Mouse (Mus musculus) mouse embryonic stem cell (cell line): ENCODE data around the gene Noto.

ENCODE experiments used
- in situ Hi-C, 2 experiments: fragments of 300-500 bp; cut with MboI; formaldehyde crosslinking; loops; 1 replicate in 1 of 2; 3 replicates in 1 of 2; pipeline ENCODE4 v1.14.3; 2019 to 2020; ENCODE audit warnings: low sequenced_read_pairs in 2 of 2, low pct_unique_long_range_greater_than_20kb in 1 of 2, mixed read lengths in 1 of 2; ENCODE audit not compliant: unreplicated experiment in 1 of 2

The Noto gene

GRCm38 (mm10) chr6:85423836-85424379 lies at the start of gene Noto:
Noto (plus strand) TSS chr6:85423886.
- in situ Hi-C loops = no loop called here

DNA sequence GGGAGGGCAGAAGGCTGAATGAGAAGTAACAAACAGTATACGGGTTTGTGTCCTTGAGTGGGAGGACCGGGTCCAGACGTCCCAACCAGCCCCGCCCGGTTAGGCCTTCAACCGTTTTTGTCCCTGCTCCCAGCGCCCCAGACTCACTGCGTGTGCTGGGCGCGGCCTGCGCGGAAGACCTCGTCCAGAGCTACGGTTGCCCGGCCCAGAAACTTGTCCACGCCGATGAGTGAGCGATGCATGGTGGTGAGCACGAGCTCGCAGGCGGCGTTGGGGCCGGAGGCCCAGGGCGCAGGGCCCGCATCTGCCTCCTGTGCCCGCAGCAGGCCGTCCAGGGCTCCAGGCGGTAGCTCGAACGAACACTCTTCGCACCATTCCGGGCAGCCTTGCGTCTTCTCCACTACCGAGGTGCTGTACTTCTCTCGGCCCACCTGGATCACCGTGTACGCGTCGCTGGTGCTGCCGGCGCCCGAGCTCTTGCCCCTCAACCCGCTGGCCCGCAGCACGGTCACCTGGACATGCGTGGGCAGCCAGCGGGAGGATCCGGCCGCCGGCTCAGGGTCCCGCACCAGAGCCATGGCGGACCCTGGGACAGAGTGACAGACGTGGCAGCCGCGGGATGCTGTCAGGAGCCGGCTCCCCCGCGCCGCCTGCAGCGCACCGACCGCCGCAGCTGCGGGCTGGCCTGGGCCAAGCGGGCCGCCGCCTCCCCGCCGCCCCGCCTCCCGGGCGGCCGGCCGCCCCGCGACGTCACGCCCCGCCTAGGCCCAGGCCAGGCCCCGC lies 49.5 kb upstream of the Noto start, which contains the start of gene Rab11fip5:
Rab11fip5 (minus strand) TSS at position 684 of the 783 bp plus-strand sequence.
- in situ Hi-C loops = no loop called here

- in situ Hi-C loops = no loop called here
Measured at GRCm38 (mm10) chr6:85374734-85375114, 49.0 kb upstream of the Noto start.

DNA sequence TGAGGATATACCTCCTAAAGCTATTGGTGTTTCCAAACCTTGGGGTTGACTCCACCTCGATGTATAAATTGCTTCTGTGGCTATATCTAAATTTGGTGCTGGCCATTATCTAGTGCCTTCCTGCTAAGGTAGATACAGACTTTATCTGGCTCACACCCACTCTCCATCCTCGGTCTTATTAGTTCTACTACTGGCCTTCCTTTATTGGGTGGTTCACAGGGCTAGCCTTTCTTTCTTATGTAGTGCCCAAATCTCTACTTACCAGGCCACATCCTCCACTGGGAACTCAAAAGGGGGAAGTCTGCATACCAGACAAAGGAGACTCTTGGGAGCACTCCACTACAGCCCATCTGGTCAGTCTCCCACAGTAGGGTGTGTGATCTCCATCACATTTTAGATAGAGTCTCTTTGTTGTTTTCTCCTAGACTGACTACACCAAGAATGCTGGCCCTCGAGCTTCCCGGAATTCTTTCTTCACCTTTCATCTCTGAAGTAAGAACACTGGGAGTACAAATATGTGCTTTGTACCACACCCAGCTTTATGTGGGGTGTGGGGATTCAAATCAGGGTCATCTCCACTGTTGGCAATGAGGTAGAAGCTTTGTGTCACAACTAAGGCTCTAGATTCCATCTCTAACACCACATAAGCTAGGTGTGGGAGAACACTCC lies 46.5 kb upstream of the Noto start:
- in situ Hi-C loops = no loop called here

GRCm38 (mm10) chr6:85377876-85378275 lies 45.8 kb upstream of the Noto start:
- in situ Hi-C loops = no loop called here

GRCm38 (mm10) chr6:85378629-85379028 lies 45.1 kb upstream of the Noto start:
- in situ Hi-C loops = no loop called here

- in situ Hi-C loops = no loop called here
Measured at GRCm38 (mm10) chr6:85380201-85380900, 43.3 kb upstream of the Noto start.

DNA sequence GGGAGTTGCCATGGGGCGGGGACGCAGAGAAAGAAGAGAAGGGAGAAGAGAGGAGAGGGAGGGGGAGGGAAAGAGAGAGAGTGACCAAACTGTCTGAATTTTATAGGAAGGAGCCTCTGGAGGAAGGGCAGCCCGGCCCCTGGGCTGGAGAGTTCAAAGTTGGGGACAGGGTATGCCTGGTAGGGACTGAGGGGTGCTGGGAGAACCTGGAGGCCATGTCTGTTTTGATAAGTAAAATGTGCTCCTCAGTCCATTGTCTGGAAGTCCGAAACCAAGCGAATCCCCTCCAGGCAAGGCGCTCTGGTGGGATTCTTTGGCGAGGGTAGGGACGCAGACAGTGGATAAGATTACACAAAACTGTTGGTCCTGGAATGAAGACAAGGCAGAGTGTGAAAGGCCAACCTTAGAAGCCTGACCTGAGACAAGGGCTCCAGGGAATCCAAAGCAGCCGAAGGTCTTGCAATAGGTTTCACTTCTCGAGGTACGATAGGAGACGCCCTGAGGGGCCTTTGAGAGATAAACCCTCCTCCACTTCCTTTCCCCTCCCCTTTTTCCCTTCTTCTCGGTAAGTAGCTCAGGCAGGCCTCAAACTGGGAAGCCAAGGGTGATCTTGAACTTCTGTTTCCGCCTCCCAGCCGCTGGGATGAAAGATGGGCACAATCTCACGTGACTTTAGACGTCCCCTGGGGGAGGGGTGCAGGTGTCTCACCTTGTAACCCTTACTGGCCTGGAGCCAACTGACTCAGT lies 42.6 kb upstream of the Noto start:
- in situ Hi-C loops = no loop called here

GRCm38 (mm10) chr6:85381648-85382020 lies 42.1 kb upstream of the Noto start:
- in situ Hi-C loops = no loop called here

DNA sequence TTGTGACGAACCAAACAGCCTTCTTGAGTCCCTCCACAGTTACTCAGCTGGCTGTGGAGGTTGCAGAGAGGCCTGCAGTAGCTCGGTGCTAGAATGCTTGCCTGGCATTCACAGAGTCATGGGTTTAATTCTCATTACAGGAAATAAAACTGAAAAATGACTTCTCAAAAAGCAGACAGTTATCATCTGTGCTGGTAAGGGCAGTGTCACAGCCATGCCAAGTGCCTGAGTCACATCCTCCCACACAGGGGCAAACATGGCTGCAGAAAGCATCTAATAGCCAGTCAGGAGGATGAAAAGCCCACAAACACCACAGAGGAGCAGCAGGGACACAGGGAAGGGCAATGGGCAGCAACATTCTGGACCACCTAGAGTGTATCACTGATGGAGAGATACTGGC lies 40.9 kb upstream of the Noto start:
- in situ Hi-C loops = no loop called here

GRCm38 (mm10) chr6:85388608-85389007 lies 35.1 kb upstream of the Noto start:
- in situ Hi-C loops = loop anchor here in 1 of 2 experiments (5.0 kb wide), 1 partner anchor 41 kb away; no protein-coding TSS in a partner anchor

GRCm38 (mm10) chr6:85391803-85392202 lies 31.9 kb upstream of the Noto start:
- in situ Hi-C loops = no loop called here

GRCm38 (mm10) chr6:85395360-85395759 lies 28.3 kb upstream of the Noto start:
- in situ Hi-C loops = no loop called here

- in situ Hi-C loops = no loop called here
Measured at GRCm38 (mm10) chr6:85397165-85397564, 26.5 kb upstream of the Noto start.

DNA sequence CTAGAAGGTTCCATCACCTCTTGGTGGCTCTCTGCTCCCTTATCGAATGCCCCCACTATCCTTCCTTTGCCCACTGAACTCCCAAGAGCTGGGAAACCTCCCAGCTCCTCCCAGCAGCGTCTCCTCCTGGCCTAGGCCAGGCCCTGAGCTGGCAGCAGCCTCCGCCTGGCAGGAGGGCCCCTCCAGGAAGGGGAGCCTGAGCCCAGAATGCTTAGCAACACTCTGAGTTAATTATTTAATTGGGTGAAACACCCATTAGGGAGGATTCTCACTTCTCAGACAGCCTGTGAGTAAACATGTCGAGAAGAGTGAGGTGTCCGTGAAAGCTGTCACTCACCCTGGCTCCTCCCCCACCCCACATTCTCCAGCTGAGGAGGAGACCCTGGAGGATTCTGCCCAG lies 24.0 kb upstream of the Noto start:
- in situ Hi-C loops = loop anchor here in 1 of 2 experiments (10.0 kb wide), 1 partner anchor 255 kb away; no protein-coding TSS in a partner anchor

GRCm38 (mm10) chr6:85402613-85403012 lies 21.1 kb upstream of the Noto start:
- in situ Hi-C loops = loop anchor here in 1 of 2 experiments (10.0 kb wide), 1 partner anchor 258 kb away; no protein-coding TSS in a partner anchor

- in situ Hi-C loops = loop anchor here in 1 of 2 experiments (10.0 kb wide), 1 partner anchor 258 kb away; no protein-coding TSS in a partner anchor
Measured at GRCm38 (mm10) chr6:85403039-85403438, 20.6 kb upstream of the Noto start.

- in situ Hi-C loops = loop anchor here in 1 of 2 experiments (10.0 kb wide), 1 partner anchor 264 kb away; no protein-coding TSS in a partner anchor
Measured at GRCm38 (mm10) chr6:85409003-85409402, 14.7 kb upstream of the Noto start.
